10 mouse cellular contexts compared by ENCODE assay signal in genomic region chr11:117130068-117130467, GRCm38 (mm10). TPM values are rescaled to one million over a fixed set of nuclear protein-coding genes. Genes with fewer than 3 reads are reported as not detected.
DNase-seq lines count a peak whose midpoint lies in the region; ATAC-seq and TF ChIP-seq lines count a peak whose summit lies in the region.
"Had no signal": no experiment of that assay in that cellular context is flagged by ENCODE, and none has a peak within 500 bp of the region (broad histone marks: within the 10 kb centered on the region; RNA-seq: fewer than 3 reads in every experiment).

No protein-coding gene starts in this region.

- DNase-seq in embryonic facial prominence, embryonic 11.5 days (ENCODE audit: low spot score) = no peak
- DNase-seq in urinary bladder, postnatal 25 days (ENCODE audit: low spot score) = no peak
- DNase-seq in thymus, adult 2 months = no peak
- DNase-seq in c-Kit-positive CD71-positive TER-119-positive erythroid progenitor cells, embryonic 14.5 days (ENCODE audit: low spot score) = no peak

- no peaks in the 10 kb centered on the region for H3K27me3 ChIP-seq in heart, embryonic 16.5 days (ENCODE audit: control insufficient read depth, insufficient read depth, low read length)
- no peaks in the 10 kb centered on the region for H3K27me3 ChIP-seq in heart, embryonic 11.5 days (ENCODE audit: control insufficient read depth, insufficient read depth, low read length)
- no peaks in the 10 kb centered on the region for H3K27me3 ChIP-seq in E14TG2a.4 (ENCODE audit: insufficient read depth, low read length)
- H3K27me3 ChIP-seq in embryonic facial prominence, embryonic 11.5 days (ENCODE audit: control insufficient read depth, insufficient read depth, low read length) = no peaks in the 10 kb centered on the region
- H3K27me3 ChIP-seq in limb, embryonic 15.5 days = no peaks in the 10 kb centered on the region
- no peaks in the 10 kb centered on the region for H3K27me3 ChIP-seq in thymus, adult 2 months (ENCODE audit: control insufficient read depth, insufficient read depth, low read length)
- H3K27me3 ChIP-seq: forebrain, embryonic 13.5 days had no signal

- peak overlapping the region; percentile 51 for H3K9ac ChIP-seq in heart, embryonic 16.5 days (ENCODE audit: low read length)
- no peak overlapping the region for H3K9ac ChIP-seq in heart, embryonic 11.5 days (ENCODE audit: low read depth, low read length)
- H3K9ac ChIP-seq in embryonic facial prominence, embryonic 11.5 days (replicated peaks; ENCODE audit: low read length) = no peak overlapping the region; the same call in 1 of the 2 replicates
- H3K9ac ChIP-seq in limb, embryonic 15.5 days = no peak overlapping the region

- no peaks in the 10 kb centered on the region for H3K9me3 ChIP-seq in heart, embryonic 16.5 days (replicated peaks; ENCODE audit: control insufficient read depth, low read length)
- H3K9me3 ChIP-seq in heart, embryonic 11.5 days (replicated peaks; ENCODE audit: control insufficient read depth, low read length) = no peaks in the 10 kb centered on the region
- H3K9me3 ChIP-seq in E14TG2a.4 (ENCODE audit: low read length) = no peaks in the 10 kb centered on the region
- H3K9me3 ChIP-seq in embryonic facial prominence, embryonic 11.5 days (replicated peaks; ENCODE audit: control insufficient read depth, low read length) = no peaks in the 10 kb centered on the region
- H3K9me3 ChIP-seq in limb, embryonic 15.5 days = no peaks in the 10 kb centered on the region
- H3K9me3 ChIP-seq: forebrain, embryonic 13.5 days had no signal

- H3K27ac ChIP-seq in heart, embryonic 16.5 days (ENCODE audit: low read length) = no peak overlapping the region; the same call in 1 of the 2 replicates
- no peak overlapping the region for H3K27ac ChIP-seq in heart, embryonic 11.5 days (ENCODE audit: low read depth, low read length)
- H3K27ac ChIP-seq in embryonic facial prominence, embryonic 11.5 days (replicated peaks; ENCODE audit: low read depth, low read length) = peak overlapping the region; percentile 1; the same call in 1 of the 2 replicates
- peak overlapping the region; percentile 73 for H3K27ac ChIP-seq in limb, embryonic 15.5 days
- H3K27ac ChIP-seq in thymus, adult 2 months (ENCODE audit: control insufficient read depth, insufficient read depth, low read length) = no peak overlapping the region
- H3K27ac ChIP-seq: forebrain, embryonic 13.5 days; macrophage had no signal

- TF ChIP-seq CTCF in E14TG2a.4 (conservative IDR thresholded peaks at IDR 0.05; ENCODE audit: low read length) = no peak
- no peak for TF ChIP-seq CTCF in thymus, adult 2 months (IDR thresholded peaks at IDR 0.05; ENCODE audit: borderline replicate concordance, control insufficient read depth, extremely low read depth, insufficient read depth, low read length, poor library complexity)

- TF ChIP-seq POLR2A in thymus, adult 2 months (IDR thresholded peaks at IDR 0.05; ENCODE audit: control insufficient read depth, extremely low read depth, insufficient read depth, low read length, poor library complexity) = no peak

- no peak overlapping the region for H3K4me3 ChIP-seq in heart, embryonic 16.5 days (ENCODE audit: low read length)
- H3K4me3 ChIP-seq in heart, embryonic 11.5 days (ENCODE audit: low read depth, low read length) = no peak overlapping the region
- H3K4me3 ChIP-seq in E14TG2a.4 (replicated peaks; ENCODE audit: low read length) = 0 out of 2 replicates have a peak overlapping the region, but pooled peaks have one; percentile 17
- H3K4me3 ChIP-seq in embryonic facial prominence, embryonic 11.5 days (ENCODE audit: low read depth, low read length) = no peak overlapping the region
- H3K4me3 ChIP-seq in limb, embryonic 15.5 days = no peak overlapping the region
- H3K4me3 ChIP-seq in thymus, adult 2 months (ENCODE audit: control insufficient read depth, insufficient read depth, low read length) = no peak overlapping the region
- H3K4me3 ChIP-seq: forebrain, embryonic 13.5 days had no signal

- no peak overlapping the region for H3K4me2 ChIP-seq in heart, embryonic 16.5 days (ENCODE audit: low read depth, low read length)
- H3K4me2 ChIP-seq in heart, embryonic 11.5 days = no peak overlapping the region
- H3K4me2 ChIP-seq in embryonic facial prominence, embryonic 11.5 days (ENCODE audit: low read depth, low read length) = no peak overlapping the region
- no peak overlapping the region for H3K4me2 ChIP-seq in limb, embryonic 15.5 days
- H3K4me2 ChIP-seq: forebrain, embryonic 13.5 days had no signal

- H3K4me1 ChIP-seq in heart, embryonic 16.5 days (ENCODE audit: control insufficient read depth, insufficient read depth, low read length) = peaks cover 59% of the 10 kb centered on the region
- H3K4me1 ChIP-seq in heart, embryonic 11.5 days (ENCODE audit: control insufficient read depth, insufficient read depth, low read length) = peaks cover 73% of the 10 kb centered on the region
- H3K4me1 ChIP-seq in E14TG2a.4 (replicated peaks; ENCODE audit: low read depth, low read length) = peaks cover 82% of the 10 kb centered on the region
- peaks cover 7% of the 10 kb centered on the region for H3K4me1 ChIP-seq in embryonic facial prominence, embryonic 11.5 days (ENCODE audit: control insufficient read depth, insufficient read depth, low read length)
- H3K4me1 ChIP-seq in limb, embryonic 15.5 days = peaks cover 68% of the 10 kb centered on the region
- H3K4me1 ChIP-seq in thymus, adult 2 months (replicated peaks; ENCODE audit: control insufficient read depth, insufficient read depth, low read length) = peaks cover 19% of the 10 kb centered on the region

- WGBS in heart, embryonic 16.5 days = 87% methylated on average over 8 of the region's 8 CpGs
- WGBS in heart, embryonic 11.5 days (ENCODE audit: insufficient replicate concordance) = 77% methylated on average over 8 of the region's 8 CpGs
- WGBS in embryonic facial prominence, embryonic 11.5 days = 65% methylated on average over 8 of the region's 8 CpGs
- 66% methylated on average over 8 of the region's 8 CpGs for WGBS in limb, embryonic 15.5 days
- WGBS in thymus, adult 2 months = 94% methylated on average over 8 of the region's 8 CpGs

- H3K36me3 ChIP-seq in heart, embryonic 16.5 days (ENCODE audit: control insufficient read depth, insufficient read depth) = peaks cover 4% of the 10 kb centered on the region; the same call in 1 of the 2 replicates
- 0 out of 2 replicates have a peak, but pooled peaks cover 2% of the 10 kb centered on the region for H3K36me3 ChIP-seq in heart, embryonic 11.5 days (ENCODE audit: control insufficient read depth, insufficient read depth, low read length)
- peaks cover 57% of the 10 kb centered on the region for H3K36me3 ChIP-seq in E14TG2a.4 (ENCODE audit: insufficient read depth, low read length)
- no peaks in the 10 kb centered on the region for H3K36me3 ChIP-seq in embryonic facial prominence, embryonic 11.5 days (replicated peaks; ENCODE audit: control insufficient read depth, insufficient read depth, low read depth, low read length)
- no peaks in the 10 kb centered on the region; the same call in 1 of the 2 replicates for H3K36me3 ChIP-seq in limb, embryonic 15.5 days
- no peaks in the 10 kb centered on the region for H3K36me3 ChIP-seq in thymus, adult 2 months (ENCODE audit: control insufficient read depth, insufficient read depth, low read length)

- no peak for ATAC-seq in heart, embryonic 16.5 days (replicated peaks; ENCODE audit: extremely low read depth, insufficient read depth, low FRiP score)
- no peak for ATAC-seq in heart, embryonic 11.5 days (replicated peaks; ENCODE audit: insufficient number of reproducible peaks, low FRiP score, low TSS enrichment)
- ATAC-seq in embryonic facial prominence, embryonic 11.5 days (replicated peaks; ENCODE audit: insufficient number of reproducible peaks, low FRiP score, low TSS enrichment, low read depth) = no peak
- no peak for ATAC-seq in limb, embryonic 15.5 days (ENCODE audit: insufficient number of reproducible peaks, low FRiP score, low TSS enrichment, low read depth)
- ATAC-seq: forebrain, embryonic 13.5 days had no signal

RNA-seq across cellular contexts. Expression of gene Sec14l1, which starts 15.1 kb away (rescaled TPM):
- polyA plus RNA-seq in heart, embryonic 16.5 days (2015; fragmentation: Nextera tagmentation; extraction: Ambion mirVana) = 51.0 and 54.9 TPM in 2 replicates
- 32.6 and 39.4 TPM in 2 replicates for polyA plus RNA-seq in heart, embryonic 11.5 days (2014; fragmentation: Nextera tagmentation; extraction: Ambion mirVana)
- 25.4 and 28.3 TPM in 2 replicates for polyA plus RNA-seq in embryonic facial prominence, embryonic 11.5 days (2014; fragmentation: Nextera tagmentation; extraction: Ambion mirVana)
- polyA plus RNA-seq in limb, embryonic 15.5 days (2015; fragmentation: Nextera tagmentation; extraction: Ambion mirVana) = 59.2 and 69.7 TPM in 2 replicates
- polyA plus RNA-seq in thymus, adult 2 months (2012; rRNA removed) = 75.6 and 84.8 TPM in 2 replicates

Comparison
In these comparisons a context has a peak if more than half of its experiments do, and no peak if none do; other contexts are left out.
1. H3K27ac ChIP-seq: peak in embryonic facial prominence, embryonic 11.5 days (single experiment) and limb, embryonic 15.5 days (single experiment); none in heart, embryonic 16.5 days (single experiment), heart, embryonic 11.5 days (single experiment) and thymus, adult 2 months (single experiment).